Mouse (Mus musculus): Measurements from ENCODE around the gene Lad1. TPM values are rescaled to one million over a fixed set of nuclear protein-coding genes. Genes with fewer than 3 reads are reported as not detected.

Gene Lad1
- polyA plus RNA-seq, 1 experiment from 2014 or later: 21.7 TPM

DNA sequence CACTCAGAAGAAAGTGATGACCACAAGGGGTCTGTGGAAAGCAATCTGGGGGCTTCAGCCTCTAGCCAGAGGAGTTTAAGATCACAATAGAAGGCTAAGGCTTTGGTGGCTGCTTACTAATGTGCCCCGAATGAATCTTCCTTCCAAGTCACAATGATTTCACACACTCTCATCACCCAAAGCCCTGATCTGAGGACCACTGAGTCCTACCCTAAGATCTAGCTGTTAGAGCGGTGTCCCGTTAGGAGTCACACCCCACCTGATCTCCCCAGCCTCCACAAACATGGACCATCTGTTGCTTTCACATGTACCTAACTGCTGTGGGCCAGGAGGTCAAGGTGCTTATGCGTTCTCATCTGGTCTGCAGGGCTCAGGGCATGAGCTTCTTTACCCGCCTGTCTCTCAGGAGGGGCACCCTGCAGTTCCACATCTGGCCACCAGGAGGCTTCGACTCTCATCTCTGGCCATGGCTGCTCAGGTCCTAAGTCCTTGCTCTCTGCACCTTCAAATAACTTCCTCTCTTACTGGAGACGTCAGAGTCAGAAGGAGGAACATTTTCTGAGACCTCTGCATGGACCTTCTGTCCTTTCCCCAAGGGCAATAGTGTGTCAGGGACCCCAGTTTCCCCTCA, 7.3 kb upstream of the Lad1 start:
- Histone ChIP-seq H3K9me3 (replicated peaks) (no peaks in the 10 kb centered on the region), H3K4me2 (no peak overlapping the region), H3K27me3 (peaks cover 2% of the 10 kb centered on the region), H3K9ac (no peak overlapping the region), H3K27ac (no peak overlapping the region), H3K4me3 (replicated peaks) (no peak overlapping the region), H3K4me1 (peaks cover 34% of the 10 kb centered on the region), H3K36me3 (no peaks in the 10 kb centered on the region)
- WGBS: 31% methylated on average over 7 of the region's 7 CpGs
- ATAC-seq (replicated peaks; ENCODE audit: low FRiP score): peak; percentile 35; the same call in 1 of the 2 replicates

DNA sequence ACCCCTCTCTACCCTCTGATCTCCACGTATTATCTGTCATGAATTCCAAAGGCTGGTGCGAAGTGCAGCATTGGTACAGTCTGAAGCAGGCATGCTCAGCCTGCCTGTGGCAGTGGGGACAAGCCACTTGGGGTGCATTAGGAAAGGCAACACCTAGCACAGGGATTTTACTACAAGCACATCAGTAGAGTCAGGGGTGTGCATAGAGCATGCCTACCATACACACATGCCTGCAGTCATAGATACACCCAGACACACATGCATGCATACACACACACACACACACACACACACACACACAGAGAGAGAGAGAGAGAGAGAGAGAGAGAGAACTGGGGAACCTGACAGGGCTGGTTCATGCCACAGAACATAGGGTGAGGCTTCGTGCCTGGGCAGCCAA, 6.2 kb upstream of the Lad1 start:
- Histone ChIP-seq H3K9ac (no peak overlapping the region), H3K36me3 (no peaks in the 10 kb centered on the region), H3K27me3 (peaks cover 12% of the 10 kb centered on the region), H3K4me2 (no peak overlapping the region), H3K4me1 (peaks cover 34% of the 10 kb centered on the region), H3K9me3 (replicated peaks) (no peaks in the 10 kb centered on the region), H3K27ac (no peak overlapping the region), H3K4me3 (replicated peaks) (no peak overlapping the region)
- WGBS: 76% methylated on average over 3 of the region's 3 CpGs
- no peak for ATAC-seq (replicated peaks; ENCODE audit: low FRiP score)

DNA sequence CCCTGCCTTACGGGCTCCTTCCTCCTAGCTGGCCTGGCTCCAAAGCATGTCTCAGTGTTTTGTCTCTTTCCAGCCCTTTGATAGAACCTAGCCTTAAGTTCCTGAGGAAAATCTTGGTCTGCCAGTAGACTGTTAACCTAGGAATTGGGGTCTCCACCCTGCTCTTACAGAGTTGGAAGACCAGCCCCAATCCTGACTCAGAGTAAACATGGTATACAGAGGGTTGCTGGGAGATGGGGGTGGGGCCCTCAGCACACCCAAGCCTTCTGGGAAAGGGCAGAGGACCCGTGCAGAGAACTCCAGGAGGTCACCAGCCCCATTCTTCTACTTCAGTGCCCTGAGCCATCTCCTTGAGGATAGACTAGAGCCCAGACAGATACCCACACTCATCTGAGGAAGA, 5.8 kb upstream of the Lad1 start:
- Histone ChIP-seq H3K9ac (no peak overlapping the region), H3K36me3 (no peaks in the 10 kb centered on the region), H3K4me3 (replicated peaks) (no peak overlapping the region), H3K4me1 (peaks cover 31% of the 10 kb centered on the region), H3K9me3 (replicated peaks) (no peaks in the 10 kb centered on the region), H3K27ac (no peak overlapping the region; the same call in 1 of the 2 replicates), H3K4me2 (no peak overlapping the region), H3K27me3 (peaks cover 16% of the 10 kb centered on the region)
- no peak for ATAC-seq (replicated peaks; ENCODE audit: low FRiP score)
- WGBS: 26% methylated on average over 2 of the region's 2 CpGs

DNA sequence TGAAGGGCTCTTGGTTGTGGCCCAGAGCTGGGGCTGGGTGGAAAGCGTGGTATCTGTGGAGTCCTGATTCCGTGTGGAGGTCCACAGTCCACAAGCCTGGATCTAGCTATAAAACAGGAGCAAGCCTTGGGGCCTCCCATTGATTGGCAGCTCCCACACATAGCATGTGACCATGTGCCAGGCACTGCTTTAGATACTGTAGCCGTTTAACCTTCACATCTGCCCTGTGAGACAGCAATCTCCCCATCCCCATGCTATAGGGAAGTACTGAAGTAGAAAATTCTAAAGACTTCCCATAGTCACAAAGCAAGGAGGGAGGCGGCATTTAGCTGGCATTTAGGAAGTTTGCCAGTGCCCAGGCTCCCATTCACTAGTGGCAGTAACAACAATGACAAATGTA, 5.3 kb upstream of the Lad1 start:
- H3K4me2 ChIP-seq: no peak overlapping the region
- no peak overlapping the region; the same call in 1 of the 2 replicates for H3K27ac ChIP-seq
- 69% methylated on average over 4 of the region's 4 CpGs for WGBS

DNA sequence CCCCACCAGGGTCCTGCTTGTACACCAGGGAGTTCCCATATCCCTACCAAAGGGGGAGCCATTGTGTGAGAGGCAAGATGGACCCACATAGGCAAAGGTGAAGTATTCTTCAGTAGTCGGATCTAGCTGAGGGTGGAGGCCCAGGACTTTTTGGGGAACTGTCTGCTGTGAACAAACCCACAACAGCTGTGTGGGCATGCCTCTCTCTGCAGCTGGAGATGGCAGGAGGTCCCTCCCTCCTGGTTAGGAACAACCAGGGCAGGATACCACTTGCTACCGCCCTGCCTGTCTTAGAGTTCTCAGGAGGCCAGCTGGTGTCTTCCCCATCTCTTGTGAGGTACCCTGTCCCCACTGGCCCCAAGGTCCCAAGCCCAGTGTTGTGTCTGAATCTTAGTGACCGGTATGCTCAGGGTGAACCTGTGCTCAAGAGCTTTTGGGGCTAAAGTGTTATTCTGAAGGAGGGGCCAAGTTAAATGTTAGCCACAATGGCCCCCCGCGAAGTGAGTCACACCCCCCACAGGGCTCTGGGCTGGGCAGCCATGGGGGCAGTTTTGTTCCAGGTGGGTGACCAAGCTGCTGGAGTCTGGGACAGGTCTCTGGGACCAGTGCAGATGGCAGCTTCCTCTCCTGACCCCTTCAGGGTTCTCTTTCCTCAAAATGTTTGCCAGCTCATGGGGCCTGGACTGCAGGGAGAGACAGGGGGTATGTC, 4.6 kb upstream of the Lad1 start:
- Histone ChIP-seq H3K36me3 (no peaks in the 10 kb centered on the region), H3K27me3 (peaks cover 28% of the 10 kb centered on the region), H3K4me1 (peaks cover 41% of the 10 kb centered on the region), H3K4me3 (replicated peaks) (no peak overlapping the region), H3K27ac (peak overlapping the region; percentile 41), H3K9me3 (replicated peaks) (no peaks in the 10 kb centered on the region), H3K9ac (no peak overlapping the region), H3K4me2 (no peak overlapping the region)
- peak; percentile 40; the same call in 1 of the 2 replicates for ATAC-seq (replicated peaks; ENCODE audit: low FRiP score)
- WGBS: 68% methylated on average over 5 of the region's 5 CpGs

More for the DNA sequence above, 5.3 kb upstream of the Lad1 start:
- no peak overlapping the region for H3K9ac ChIP-seq
- peaks cover 20% of the 10 kb centered on the region for H3K27me3 ChIP-seq
- H3K36me3 ChIP-seq: no peaks in the 10 kb centered on the region
- H3K4me1 ChIP-seq: peaks cover 33% of the 10 kb centered on the region
- H3K9me3 ChIP-seq (replicated peaks): no peaks in the 10 kb centered on the region
- no peak for ATAC-seq (replicated peaks; ENCODE audit: low FRiP score)
- no peak overlapping the region for H3K4me3 ChIP-seq (replicated peaks)

DNA sequence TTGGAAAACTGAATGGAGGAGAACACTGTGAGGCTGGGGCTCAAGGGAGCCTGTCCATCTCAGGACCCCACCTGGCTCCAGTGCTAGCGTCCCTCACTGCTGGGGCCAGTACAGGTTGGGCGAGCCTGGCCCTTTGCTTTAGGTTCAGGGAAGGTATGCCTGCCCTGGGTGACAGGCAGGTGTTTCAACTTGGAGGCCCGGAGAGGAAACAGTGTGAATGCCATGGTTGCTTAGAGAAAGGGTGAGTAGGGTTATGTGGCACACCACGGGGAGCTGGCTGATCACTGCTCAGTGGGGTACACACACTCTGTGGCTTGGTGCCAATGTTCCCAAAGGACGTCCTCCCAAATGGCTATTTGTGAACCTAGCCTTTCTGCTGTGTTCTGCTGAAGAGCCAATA, 3.9 kb upstream of the Lad1 start:
- Histone ChIP-seq H3K9me3 (replicated peaks) (no peaks in the 10 kb centered on the region), H3K4me1 (peaks cover 48% of the 10 kb centered on the region), H3K4me3 (replicated peaks) (no peak overlapping the region), H3K27ac (peak overlapping the region; percentile 41), H3K36me3 (no peaks in the 10 kb centered on the region), H3K9ac (no peak overlapping the region), H3K27me3 (peaks cover 35% of the 10 kb centered on the region), H3K4me2 (no peak overlapping the region)
- 78% methylated on average over 5 of the region's 5 CpGs for WGBS
- ATAC-seq (replicated peaks; ENCODE audit: low FRiP score): no peak

DNA sequence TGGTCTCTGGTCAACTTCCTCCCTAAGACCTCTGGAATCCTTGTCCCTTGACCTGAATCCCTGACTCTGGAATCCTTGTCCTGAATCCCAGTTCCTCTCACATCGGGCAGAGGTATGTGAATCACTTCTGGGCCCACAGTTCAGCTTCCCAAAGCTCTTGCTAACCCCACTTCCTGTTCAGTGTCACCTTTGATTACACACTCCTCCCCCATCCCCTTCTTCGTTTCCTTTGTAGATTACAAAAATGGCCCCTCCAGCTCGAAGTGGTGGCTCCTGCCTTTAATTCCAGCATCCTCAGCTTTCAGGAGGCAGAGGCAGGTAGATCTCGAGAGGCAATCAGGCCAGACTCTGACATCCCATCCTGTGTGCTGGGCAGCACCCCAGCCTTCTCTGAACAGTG, 803 bp upstream of the Lad1 start:
- no peak for ATAC-seq (replicated peaks; ENCODE audit: low FRiP score)
- Histone ChIP-seq H3K27ac (no peak overlapping the region), H3K27me3 (peaks cover 47% of the 10 kb centered on the region), H3K9ac (no peak overlapping the region), H3K4me3 (replicated peaks) (no peak overlapping the region), H3K4me2 (peak overlapping the region; percentile 95; the same call in 1 of the 2 replicates), H3K9me3 (replicated peaks) (no peaks in the 10 kb centered on the region), H3K36me3 (no peaks in the 10 kb centered on the region), H3K4me1 (peaks cover 66% of the 10 kb centered on the region)
- 56% methylated on average over 4 of the region's 4 CpGs for WGBS

DNA sequence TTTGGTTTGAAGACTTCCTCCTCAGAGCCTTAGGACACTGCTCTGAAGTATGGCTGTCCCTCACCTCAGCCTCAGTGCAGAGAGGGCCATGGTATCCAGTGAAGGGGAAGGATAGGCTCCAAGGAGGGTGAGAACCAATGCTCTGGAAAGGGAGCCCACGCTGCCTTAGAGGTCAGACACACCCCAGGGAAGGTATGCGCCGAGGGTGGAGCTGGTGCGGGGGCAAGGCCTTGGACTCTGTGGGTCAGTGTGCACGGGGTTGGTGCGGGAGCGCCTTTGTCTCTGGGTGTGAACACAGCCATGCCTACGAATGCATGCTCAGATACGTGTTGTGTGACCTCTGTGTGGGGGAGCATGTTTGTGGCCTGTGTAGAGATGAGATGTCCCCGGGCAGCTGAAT, 1.7 kb downstream of the Lad1 start:
- Histone ChIP-seq H3K36me3 (no peaks in the 10 kb centered on the region), H3K9me3 (replicated peaks) (no peaks in the 10 kb centered on the region), H3K9ac (no peak overlapping the region), H3K27me3 (peaks cover 47% of the 10 kb centered on the region), H3K4me2 (peak overlapping the region; percentile 95), H3K4me3 (replicated peaks) (peak overlapping the region; percentile 57), H3K4me1 (peaks cover 52% of the 10 kb centered on the region), H3K27ac (no peak overlapping the region)
- 61% methylated on average over 10 of the region's 10 CpGs for WGBS
- peak; percentile 43; the same call in 1 of the 2 replicates for ATAC-seq (replicated peaks; ENCODE audit: low FRiP score)

DNA sequence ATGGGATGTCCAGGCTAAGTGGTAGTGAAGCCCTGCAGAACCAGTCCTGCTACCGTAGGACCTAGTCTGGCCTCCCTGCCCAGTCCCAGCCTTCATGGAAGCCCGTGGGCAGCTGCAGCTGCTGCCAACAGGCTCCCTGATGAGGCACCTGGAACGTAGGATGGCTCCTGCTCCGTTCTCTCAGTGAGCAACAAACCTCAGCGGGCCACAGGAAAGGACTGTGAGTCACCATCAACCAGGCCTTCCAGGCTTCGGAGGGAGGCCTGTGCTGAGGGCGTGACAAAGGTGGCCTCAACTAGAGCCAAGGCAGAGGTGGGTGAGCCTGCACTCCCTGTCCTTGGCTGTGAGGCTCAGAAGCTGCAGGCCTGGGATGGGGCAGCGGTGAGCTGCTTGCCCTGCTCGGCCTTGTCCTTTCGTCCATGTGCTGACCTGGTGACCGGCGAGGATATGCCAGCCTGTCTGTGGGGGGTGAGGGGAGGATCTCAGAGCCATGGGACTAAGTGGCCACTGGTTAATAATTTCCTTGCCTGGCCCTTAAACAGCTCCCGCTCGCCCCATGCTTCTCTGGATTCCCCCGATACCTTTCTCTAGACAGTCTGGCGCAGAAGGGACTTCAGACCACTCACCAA, 2.5 kb downstream of the Lad1 start:
- no peak overlapping the region for H3K4me3 ChIP-seq (replicated peaks)
- no peaks in the 10 kb centered on the region for H3K36me3 ChIP-seq
- peak overlapping the region; percentile 95 for H3K4me2 ChIP-seq
- WGBS: 74% methylated on average over 16 of the region's 16 CpGs
- no peaks in the 10 kb centered on the region for H3K9me3 ChIP-seq (replicated peaks)
- H3K4me1 ChIP-seq: peaks cover 52% of the 10 kb centered on the region
- ATAC-seq (replicated peaks; ENCODE audit: low FRiP score): peak; percentile 47
- H3K27ac ChIP-seq: peak overlapping the region; percentile 57
- peaks cover 47% of the 10 kb centered on the region for H3K27me3 ChIP-seq
- peak overlapping the region; percentile 11; the same call in 1 of the 2 replicates for H3K9ac ChIP-seq

DNA sequence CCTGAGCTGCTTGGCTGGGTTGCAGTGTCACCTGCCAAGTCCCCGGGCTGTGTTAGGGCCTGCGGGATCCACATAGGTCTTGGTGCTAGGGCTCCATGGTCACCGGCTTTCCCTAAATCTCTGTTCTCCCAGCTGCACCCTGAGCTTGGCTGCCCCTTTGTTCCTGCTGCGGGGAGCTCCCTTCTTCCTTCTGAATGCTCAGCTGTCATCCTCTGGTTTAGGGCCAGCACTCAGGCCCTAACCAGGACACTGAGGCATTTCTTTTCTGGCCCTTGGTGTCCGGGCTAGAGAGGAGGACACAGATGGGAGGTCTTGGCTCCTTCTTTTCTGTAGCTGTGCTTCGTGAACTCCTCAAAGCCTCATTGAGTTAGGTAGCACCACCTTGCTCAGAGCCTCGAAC, 3.4 kb downstream of the Lad1 start:
- Histone ChIP-seq H3K4me3 (replicated peaks) (no peak overlapping the region), H3K9me3 (replicated peaks) (no peaks in the 10 kb centered on the region), H3K4me2 (no peak overlapping the region), H3K27ac (peak overlapping the region; percentile 57; the same call in 1 of the 2 replicates), H3K9ac (no peak overlapping the region), H3K27me3 (peaks cover 39% of the 10 kb centered on the region), H3K36me3 (no peaks in the 10 kb centered on the region), H3K4me1 (peaks cover 52% of the 10 kb centered on the region)
- 83% methylated on average over 7 of the region's 7 CpGs for WGBS
- ATAC-seq (replicated peaks; ENCODE audit: low FRiP score): no peak

DNA sequence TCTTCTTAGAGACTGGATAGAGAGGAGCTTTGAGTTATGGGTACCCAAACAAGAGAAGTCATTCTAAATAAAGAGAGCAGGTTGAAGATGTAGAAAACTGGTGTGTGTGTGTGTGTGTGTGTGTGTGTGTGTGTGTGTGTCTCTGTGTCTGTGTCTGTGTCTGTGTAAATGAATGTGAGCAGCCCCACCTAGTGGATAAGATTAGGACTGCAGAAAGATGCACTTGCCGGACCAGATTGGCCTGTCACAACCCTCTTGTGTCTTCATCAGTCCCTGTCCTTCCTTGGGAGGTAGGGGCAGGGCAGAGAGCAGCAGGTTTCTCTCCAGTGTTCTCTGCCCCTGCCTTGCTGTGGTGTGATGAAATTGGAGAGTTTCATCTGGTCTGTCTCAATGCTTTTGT, 10.5 kb downstream of the Lad1 start:
- WGBS: 35% methylated on average over 1 of the region's 1 CpGs
- Histone ChIP-seq H3K27ac (no peak overlapping the region), H3K4me1 (0 out of 2 replicates have a peak, but pooled peaks cover 4% of the 10 kb centered on the region), H3K4me3 (replicated peaks) (no peak overlapping the region), H3K36me3 (0 out of 2 replicates have a peak, but pooled peaks cover 6% of the 10 kb centered on the region), H3K9me3 (replicated peaks) (no peaks in the 10 kb centered on the region), H3K4me2 (no peak overlapping the region), H3K9ac (no peak overlapping the region), H3K27me3 (no peaks in the 10 kb centered on the region)
- no peak for ATAC-seq (replicated peaks; ENCODE audit: low FRiP score)

DNA sequence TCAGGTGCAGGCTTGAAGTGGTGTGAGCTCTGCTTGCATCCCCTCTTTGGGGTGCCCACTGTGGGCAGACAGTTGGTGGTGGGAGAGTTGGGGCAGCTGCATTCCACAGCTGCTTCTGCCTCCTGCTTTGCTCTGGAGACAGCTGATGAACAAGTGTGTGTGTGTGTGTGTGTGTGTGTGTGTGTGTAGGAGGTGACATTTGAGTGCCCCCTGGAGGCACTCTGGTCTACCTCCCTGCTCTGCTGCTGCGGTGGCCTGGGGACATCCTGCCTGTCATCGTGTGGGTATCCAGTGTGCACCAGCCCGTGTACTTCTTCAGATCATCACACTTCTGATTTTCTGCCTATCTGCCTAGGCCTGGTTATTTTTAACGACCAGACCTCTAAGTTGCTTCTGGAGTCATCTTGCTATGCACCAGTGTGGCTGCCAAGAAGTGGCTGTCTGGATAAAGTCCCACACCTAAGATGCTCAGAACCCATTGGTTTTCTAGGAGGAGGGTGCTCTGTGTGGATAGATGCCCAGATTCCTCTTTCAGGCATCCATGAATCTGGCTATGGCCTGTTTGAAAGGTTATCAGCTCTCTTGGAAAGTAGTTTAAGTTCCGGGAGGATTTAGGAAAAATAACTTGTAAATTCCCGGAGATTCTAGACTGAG, 15.9 kb downstream of the Lad1 start:
- no peak overlapping the region for H3K27ac ChIP-seq
- no peaks in the 10 kb centered on the region for H3K27me3 ChIP-seq
- WGBS: 38% methylated on average over 6 of the region's 6 CpGs
- H3K9ac ChIP-seq: no peak overlapping the region
- H3K4me3 ChIP-seq (replicated peaks): no peak overlapping the region
- H3K36me3 ChIP-seq: 0 out of 2 replicates have a peak, but pooled peaks cover 6% of the 10 kb centered on the region
- H3K9me3 ChIP-seq (replicated peaks): no peaks in the 10 kb centered on the region
- 0 out of 2 replicates have a peak, but pooled peaks cover 16% of the 10 kb centered on the region for H3K4me1 ChIP-seq
- ATAC-seq (replicated peaks; ENCODE audit: low FRiP score): no peak
- H3K4me2 ChIP-seq: no peak overlapping the region
